Mouse (Mus musculus) fat pad, adult 2 months (tissue): ENCODE measurements around the gene 9330161L09Rik.

Experiments used
- DNase-seq: peaks from one replicate; pipeline ENCODE4 v3.0.0-alpha.2; 2011; ENCODE audit warnings: low read depth, low spot score; ENCODE audit errors: extremely low read depth

9330161L09Rik gene

GRCm38 (mm10) chr12:103389982-103390381 lies 17.6 kb downstream of the 9330161L09Rik start:
- no peak for DNase-seq

GRCm38 (mm10) chr12:103389348-103389727 lies 18.3 kb downstream of the 9330161L09Rik start:
- DNase-seq = no peak

DNA sequence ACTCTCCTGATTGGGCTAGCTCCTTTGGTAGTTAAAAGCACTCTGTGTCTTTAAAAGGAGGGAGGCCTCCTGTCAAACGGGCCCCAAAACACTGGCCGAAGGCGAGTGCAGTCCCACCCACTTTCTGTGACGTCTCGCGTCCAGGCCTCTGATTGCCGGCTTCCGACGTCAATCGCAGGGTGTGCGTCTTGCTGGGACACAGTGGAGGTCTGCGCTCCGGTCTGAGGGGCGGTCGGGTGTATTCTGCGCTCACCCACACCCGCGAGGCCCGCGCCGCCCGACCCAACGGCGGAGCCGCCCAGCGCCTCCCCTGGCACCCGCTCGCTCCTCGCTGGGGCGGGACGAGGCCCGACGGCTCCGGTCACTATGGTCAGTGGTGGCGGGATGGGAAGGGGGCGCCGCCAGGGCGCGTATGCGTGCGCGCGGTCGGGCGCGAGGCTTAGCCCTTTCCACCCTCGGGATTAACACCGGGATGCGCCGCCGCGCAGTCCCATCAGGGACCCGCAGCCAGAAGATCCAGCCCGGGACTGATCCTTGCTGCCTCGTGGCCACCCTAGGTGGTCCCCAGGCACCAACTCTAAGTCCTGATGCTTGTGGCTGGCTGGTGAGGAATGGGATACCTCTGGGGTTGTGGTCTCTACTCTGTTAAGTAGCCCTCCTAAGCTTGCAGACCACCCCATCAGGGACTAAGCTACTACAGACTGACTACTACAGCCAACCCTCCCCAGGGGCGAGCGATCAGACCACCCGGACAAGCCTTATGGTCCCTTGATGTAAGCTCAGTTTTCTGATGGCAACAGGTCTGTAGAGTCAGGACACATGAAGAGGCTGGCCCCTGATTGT lies 18.9 kb downstream of the 9330161L09Rik start, which contains the start of gene Otub2:
Otub2 (plus strand) TSS at position 178 of the 843 bp plus-strand sequence.
- DNase-seq = no peak

GRCm38 (mm10) chr12:103380226-103380625 lies 27.4 kb downstream of the 9330161L09Rik start:
- no peak for DNase-seq

DNA sequence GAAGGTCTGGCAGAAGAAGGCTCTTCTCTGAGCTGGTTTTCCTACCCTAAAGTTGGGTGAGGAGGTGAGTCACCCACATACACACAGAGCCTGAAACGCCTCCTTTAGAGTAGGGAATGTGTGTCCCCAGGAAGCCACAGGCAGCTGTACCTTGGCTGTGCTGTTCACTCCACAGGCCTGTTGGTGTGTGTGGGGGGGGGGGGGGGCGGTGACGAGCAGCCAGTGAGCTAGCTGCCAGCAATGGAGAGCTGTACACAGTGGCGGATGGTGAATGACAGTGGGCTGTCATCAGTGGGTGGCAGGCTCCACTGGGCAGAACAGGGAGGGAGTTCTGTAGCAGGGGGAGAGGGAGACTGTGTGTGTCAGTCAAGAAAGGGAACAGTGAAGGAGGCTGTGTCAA lies 30.8 kb downstream of the 9330161L09Rik start:
- no peak for DNase-seq

DNA sequence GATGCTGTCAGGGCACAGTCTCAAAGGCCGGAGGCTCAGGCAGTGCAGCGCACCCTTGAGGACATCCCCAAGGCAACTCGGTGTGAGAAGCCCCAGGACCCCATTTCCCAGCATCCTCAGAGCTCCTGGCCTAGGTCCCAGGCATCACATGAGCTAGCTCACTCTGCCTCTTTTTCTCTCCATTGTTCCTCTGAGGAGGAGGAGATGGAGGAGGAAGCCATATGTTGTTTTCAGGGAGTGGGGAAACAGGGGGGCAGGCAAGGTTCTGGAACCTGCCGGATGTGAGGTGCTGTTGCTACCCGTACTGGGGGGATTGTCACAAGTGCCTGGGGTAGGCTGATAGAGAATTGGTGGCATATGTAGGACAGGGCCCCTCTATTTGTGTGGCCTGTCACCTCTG lies 31.5 kb downstream of the 9330161L09Rik start:
- no peak for DNase-seq

- DNase-seq = no peak
These were observed 33.9 kb downstream of the 9330161L09Rik start for GRCm38 (mm10) chr12:103373530-103374236.

DNA sequence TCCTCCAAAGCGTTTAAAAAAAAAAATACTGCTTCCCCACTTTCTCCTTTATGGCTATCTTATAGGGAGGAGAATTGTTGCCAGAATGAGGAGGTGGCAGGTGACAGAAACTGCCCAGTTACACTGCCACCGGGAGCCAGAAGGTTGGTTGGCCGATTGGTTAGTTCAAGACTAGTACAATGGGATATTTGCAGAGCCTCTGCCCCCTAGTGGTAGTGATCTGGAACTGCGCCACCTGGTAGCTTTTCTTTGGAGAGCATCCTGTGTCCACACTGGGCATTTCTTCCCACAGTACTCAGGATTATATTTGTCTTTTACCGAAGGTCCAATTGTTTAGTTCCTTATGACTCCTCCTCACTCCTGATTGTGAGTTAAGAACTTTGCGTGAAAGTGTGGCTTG lies 35.9 kb downstream of the 9330161L09Rik start:
- no peak for DNase-seq

DNA sequence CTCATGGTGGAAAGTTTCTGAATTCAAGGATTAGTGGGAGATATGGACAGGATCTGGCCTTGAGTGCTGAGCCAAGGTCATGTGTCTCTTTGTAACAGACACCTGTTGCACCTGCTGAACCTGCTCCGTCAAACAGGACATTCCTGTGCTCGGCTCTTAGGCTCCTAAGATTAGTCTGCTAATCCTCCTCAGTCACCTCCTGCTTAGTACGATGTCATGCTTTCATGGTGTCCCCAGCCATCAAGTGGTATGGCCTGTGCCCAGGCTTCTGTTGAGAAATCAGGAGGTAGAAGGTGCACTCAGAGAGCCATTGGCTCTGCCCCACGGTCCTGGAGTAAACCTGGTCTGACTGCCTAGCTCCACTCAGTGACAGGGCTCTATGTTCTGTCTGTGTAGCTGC lies 36.8 kb downstream of the 9330161L09Rik start:
- DNase-seq = peak; percentile 93

DNA sequence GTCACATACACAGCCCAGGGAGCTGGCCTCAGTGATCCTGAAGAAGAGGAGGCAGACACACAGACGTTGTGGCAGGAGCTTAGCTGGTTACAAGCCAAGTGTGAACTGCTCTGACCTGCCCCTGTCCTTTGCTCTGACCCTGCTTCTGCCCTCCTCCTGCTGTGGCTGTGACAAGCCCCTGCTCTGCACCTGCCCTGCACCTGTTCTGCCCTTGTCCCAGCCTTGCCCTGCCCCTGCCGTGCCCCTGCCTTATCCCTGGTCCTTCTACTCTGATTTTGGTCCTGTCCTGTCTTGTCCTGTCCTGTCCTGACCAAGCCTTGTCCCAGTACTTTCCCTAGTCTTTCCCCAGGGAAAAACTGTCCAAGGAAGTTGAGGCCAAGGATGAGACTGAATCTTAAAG lies 38.8 kb downstream of the 9330161L09Rik start:
- DNase-seq = no peak

DNA sequence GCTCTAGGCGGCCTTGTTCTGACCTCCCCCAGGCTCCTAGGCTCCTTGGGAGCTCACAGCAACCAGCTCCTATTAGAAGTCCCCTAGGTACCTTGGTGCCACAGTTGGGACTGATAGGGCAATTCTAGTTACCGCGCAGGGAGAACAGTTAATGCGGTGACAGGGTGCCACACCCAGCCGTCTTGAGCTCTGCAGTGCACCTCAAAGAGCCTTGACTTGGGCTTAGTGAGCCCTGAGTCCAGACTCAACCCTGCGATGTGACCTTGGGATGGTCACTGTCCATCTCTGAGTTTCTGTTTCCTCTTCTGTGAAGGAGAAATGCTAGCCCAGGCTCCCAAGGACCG lies 39.3 kb downstream of the 9330161L09Rik start:
- DNase-seq = no peak

DNA sequence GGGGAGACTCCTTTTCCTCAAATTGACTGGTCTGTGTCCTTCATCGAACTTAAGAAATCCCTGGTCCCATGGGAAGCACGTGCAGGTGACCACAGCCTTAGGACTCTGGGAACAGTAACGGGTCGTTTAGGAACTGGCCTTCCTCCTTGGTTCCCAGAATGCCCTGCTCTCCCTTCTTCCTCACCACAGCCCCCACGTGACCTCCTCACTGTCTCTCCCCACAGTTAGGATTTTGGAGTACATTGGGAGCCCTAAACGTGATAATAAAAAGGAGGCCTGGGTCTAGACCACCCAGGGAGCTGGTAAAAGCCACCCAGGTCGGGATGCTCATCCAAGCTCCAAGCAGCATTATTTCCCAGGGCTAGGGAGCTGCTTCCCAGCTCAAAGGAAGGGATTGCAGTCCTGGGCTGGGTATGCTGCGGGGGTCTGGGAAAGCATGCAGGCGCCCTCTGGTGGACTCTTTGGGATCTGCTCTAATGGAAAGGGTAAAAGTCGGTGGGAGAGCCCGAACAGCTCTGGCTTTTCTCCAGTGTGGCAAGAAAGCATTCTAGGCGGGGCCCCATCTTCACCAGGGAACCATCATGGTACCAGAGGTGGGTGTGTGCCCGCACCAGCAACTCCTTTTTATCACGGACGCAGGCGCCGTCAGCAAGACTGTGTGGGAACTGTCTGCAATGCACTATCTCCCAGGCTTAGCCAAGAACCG lies 39.8 kb downstream of the 9330161L09Rik start:
- DNase-seq = no peak

- DNase-seq = no peak
These were observed 40.4 kb downstream of the 9330161L09Rik start for GRCm38 (mm10) chr12:103367171-103367570.

GRCm38 (mm10) chr12:103362336-103362735 lies 45.3 kb downstream of the 9330161L09Rik start:
- no peak for DNase-seq

DNA sequence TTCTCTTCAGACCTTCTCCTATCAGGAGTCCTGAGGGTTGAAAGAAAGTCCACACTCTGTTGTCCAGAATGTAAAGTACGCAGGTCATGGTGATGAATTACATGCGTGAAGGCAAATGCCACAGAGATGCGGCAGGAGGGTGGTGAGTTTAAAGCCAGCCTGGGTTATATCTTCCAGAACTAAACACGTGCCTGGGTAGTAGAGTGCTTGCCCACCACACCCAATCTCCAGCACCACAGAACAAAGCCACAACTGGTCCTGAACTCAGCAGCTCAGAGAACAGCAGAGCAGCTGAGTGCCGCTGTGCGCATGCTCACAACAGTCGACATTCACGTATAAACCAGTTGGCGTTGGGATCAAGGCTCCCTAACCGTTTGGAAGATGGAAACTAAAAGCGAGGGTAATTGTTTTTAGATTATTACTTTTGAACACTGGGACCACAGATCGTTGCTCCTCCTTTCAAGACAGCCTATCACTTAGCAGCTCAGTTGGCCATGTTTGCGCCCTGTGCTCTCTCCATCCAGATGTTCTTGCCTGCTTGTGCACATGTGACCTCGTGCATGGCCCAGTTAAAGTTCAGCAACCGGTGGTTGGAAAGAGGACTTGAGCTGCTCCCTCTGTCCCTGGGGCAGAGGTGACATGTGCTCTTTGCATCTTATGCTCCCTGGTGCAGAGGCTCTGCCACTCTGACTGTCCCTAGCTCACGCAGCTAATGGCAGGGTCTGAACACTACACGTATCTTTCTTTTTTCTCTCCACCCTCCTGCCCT lies 45.9 kb downstream of the 9330161L09Rik start:
- DNase-seq = no peak

- DNase-seq = no peak
These were observed 46.8 kb downstream of the 9330161L09Rik start for GRCm38 (mm10) chr12:103360812-103361211.

DNA sequence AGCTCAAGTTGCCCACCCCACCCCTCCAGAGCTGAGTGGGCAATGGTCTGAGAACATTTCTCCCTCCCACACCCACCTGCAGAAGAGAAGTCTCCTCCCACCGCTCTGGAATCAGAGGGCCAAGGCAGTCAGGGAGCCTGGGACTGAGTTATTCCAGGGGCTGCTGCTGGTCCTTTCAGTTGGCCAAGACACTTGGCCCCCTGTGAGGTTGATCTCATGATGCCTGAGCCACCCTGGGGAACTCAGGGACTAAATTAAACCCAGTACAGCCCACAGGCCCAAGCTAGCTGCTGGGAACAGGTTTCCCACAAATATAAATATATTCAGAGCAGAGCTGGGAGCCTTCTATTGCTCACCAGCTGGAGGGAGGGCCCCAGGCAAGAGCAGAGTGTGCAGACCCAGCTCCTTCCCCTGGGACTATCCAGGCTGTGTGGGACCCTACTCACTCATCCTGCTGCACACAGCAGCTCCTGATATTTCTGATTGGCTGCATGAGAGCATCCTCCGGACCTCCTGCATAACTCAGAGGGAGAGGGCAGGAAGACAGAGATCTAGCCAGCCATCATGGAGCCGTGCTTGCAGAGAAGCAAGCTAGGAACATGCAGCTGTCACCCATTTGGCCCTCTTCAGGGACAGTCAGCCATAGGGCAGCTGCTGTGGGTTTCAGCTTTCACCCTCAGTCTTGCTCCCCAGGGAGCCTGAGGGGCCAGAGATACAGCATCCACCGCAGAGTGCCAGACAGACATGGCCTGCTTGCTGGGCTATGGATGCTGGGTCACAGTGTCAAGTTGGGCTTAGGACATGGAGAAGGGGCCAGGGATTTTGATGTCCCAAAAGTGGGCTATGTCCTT lies 48.4 kb downstream of the 9330161L09Rik start:
- DNase-seq = no peak

DNA sequence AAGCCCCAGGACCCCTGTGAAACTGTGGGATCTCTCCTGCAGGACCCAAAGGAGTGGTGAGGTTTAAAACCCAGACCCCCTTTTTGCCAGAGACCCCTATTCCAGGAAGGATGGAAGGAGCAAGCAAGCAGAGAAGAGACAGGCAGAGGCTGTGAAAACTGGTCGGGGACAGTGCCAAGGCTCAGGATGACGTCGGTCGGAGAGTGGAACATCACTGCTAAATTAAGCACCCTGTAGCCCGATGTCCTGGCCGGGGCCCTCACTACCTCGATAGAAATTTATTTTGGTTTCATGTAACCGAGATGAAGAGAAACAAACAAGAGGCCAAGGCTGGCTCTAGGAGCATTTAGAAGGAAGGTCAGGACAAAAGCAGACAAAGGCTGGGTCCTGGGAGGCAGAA lies 49.4 kb downstream of the 9330161L09Rik start:
- no peak for DNase-seq
